Mouse (Mus musculus) lung, postnatal 0 days (tissue): Measurements from ENCODE around the gene Jdp2. TPM values are rescaled to one million over a fixed set of nuclear protein-coding genes. Genes with fewer than 3 reads are reported as not detected.
A peak's percentile ranks its signal among the peaks of the same experiment; 100 is the strongest.

ENCODE experiments used
- ATAC-seq: fragments of 200-750 bp; cut with Nextera tagmentation; 2 replicates; pipeline ENCODE4 v1.8.0; 2017; ENCODE audit warnings: moderate library complexity
- DNase-seq: peaks from one replicate; pipeline ENCODE4 v3.0.0-alpha.2; 2016; ENCODE audit warnings: low spot score
- H3K27ac ChIP-seq: fragments of 300-500 bp; sonication (generic); 2 replicates; pipeline ENCODE4 v1.5.1; 2014; ENCODE audit warnings: antibody characterized with exemption, mild to moderate bottlenecking, low read length, mixed read lengths
- H3K27me3 ChIP-seq: fragments of 300-500 bp; sonication (generic); replicated peaks from 2 replicates; pipeline ENCODE4 v1.6.1; 2014; ENCODE audit warnings: low read length, mixed read lengths; ENCODE audit not compliant: insufficient read depth
- H3K36me3 ChIP-seq: fragments of 300-500 bp; sonication (generic); 2 replicates; pipeline ENCODE4 v1.6.1; 2014; ENCODE audit warnings: low read length, mixed read lengths; ENCODE audit not compliant: insufficient read depth
- H3K4me1 ChIP-seq: fragments of 300-500 bp; sonication (generic); 2 replicates; pipeline ENCODE4 v1.6.1; 2014; ENCODE audit warnings: antibody characterized with exemption, low read depth, low read length, mixed read lengths; ENCODE audit not compliant: insufficient read depth
- H3K4me2 ChIP-seq: fragments of 300-500 bp; sonication (generic); replicated peaks from 2 replicates; pipeline ENCODE4 v1.6.1; 2014; ENCODE audit warnings: low read depth, mild to moderate bottlenecking, low read length, moderate library complexity, mixed read lengths
- H3K4me3 ChIP-seq: fragments of 300-500 bp; sonication (generic); 2 replicates; pipeline ENCODE4 v1.5.1; 2014; ENCODE audit warnings: low read depth, low read length
- H3K9ac ChIP-seq: fragments of 300-500 bp; sonication (generic); replicated peaks from 2 replicates; pipeline ENCODE4 v1.6.1; 2014; ENCODE audit warnings: low read depth, mild to moderate bottlenecking
- H3K9me3 ChIP-seq: fragments of 300-500 bp; sonication (generic); 2 replicates; pipeline ENCODE4 v1.6.1; 2016; ENCODE audit warnings: low read length, mixed read lengths
- CTCF ChIP-seq: IDR thresholded peaks from 2 replicates; pipeline ENCODE4 v1.5.1; 2016; ENCODE audit warnings: antibody characterized with exemption, mild to moderate bottlenecking
- EP300 ChIP-seq: IDR thresholded peaks from 2 replicates; pipeline ENCODE4 v1.6.1; 2016; ENCODE audit warnings: antibody characterized with exemption, mild to moderate bottlenecking, control low read depth
- WGBS: fragments of 180-500 bp; shearing (Covaris S2); extraction: QIAGEN DNeasy Blood & Tissue Kit; methylation state at CpG from one replicate; pipeline ENCODE4 v1.1.7; 2014; 5-methylcytosine and 5-hydroxymethylcytosine counted together
- polyA plus RNA-seq: library from polyadenylated mRNA; unstranded; fragments of >200 nt; fragmentation: Nextera tagmentation; extraction: Ambion mirVana; gene quantifications from 2 replicates; pipeline ENCODE4 v1.2.1, GENCODE M21; 2015

The Jdp2 gene
- polyA plus RNA-seq, 1 experiment from 2014 or later = 1.4 TPM

GRCm38 (mm10) chr12:85603767-85604166 lies 4.9 kb downstream of the Jdp2 start:
- DNase-seq (no peak), ATAC-seq (no peak)
- no peaks in the 10 kb centered on the region for H3K27me3 ChIP-seq
- H3K36me3 ChIP-seq = peaks cover 3% of the 10 kb centered on the region; the same call in 1 of the 2 replicates
- no peak overlapping the region for H3K9ac ChIP-seq
- no peak overlapping the region for H3K4me2 ChIP-seq
- H3K27ac ChIP-seq = no peak overlapping the region
- WGBS = 65% methylated on average over 9 of the region's 9 CpGs
- TF ChIP-seq CTCF = no peak
- no peak for TF ChIP-seq EP300
- H3K4me3 ChIP-seq = no peak overlapping the region
- no peaks in the 10 kb centered on the region for H3K9me3 ChIP-seq
- peaks cover 15% of the 10 kb centered on the region for H3K4me1 ChIP-seq

GRCm38 (mm10) chr12:85604301-85604998 lies 5.6 kb downstream of the Jdp2 start:
- WGBS = 34% methylated on average over 9 of the region's 9 CpGs
- DNase-seq = peak; percentile 60
- ATAC-seq = peak; percentile 36
- H3K36me3 ChIP-seq = peaks cover 5% of the 10 kb centered on the region; the same call in 1 of the 2 replicates
- H3K27me3 ChIP-seq = no peaks in the 10 kb centered on the region
- peaks cover 15% of the 10 kb centered on the region for H3K4me1 ChIP-seq
- H3K4me3 ChIP-seq = no peak overlapping the region
- H3K27ac ChIP-seq = no peak overlapping the region
- H3K9me3 ChIP-seq = no peaks in the 10 kb centered on the region
- H3K4me2 ChIP-seq = no peak overlapping the region
- H3K9ac ChIP-seq = no peak overlapping the region
- no peak for TF ChIP-seq CTCF
- no peak for TF ChIP-seq EP300

GRCm38 (mm10) chr12:85607519-85608449 lies 9.0 kb downstream of the Jdp2 start:
- no peak for TF ChIP-seq EP300
- TF ChIP-seq CTCF = no peak
- H3K9ac ChIP-seq = no peak overlapping the region
- H3K4me3 ChIP-seq = no peak overlapping the region
- no peaks in the 10 kb centered on the region for H3K27me3 ChIP-seq
- peaks cover 7% of the 10 kb centered on the region for H3K4me1 ChIP-seq
- H3K4me2 ChIP-seq = no peak overlapping the region
- H3K9me3 ChIP-seq = no peaks in the 10 kb centered on the region
- WGBS = 75% methylated on average over 14 of the region's 14 CpGs
- H3K36me3 ChIP-seq = peaks cover 16% of the 10 kb centered on the region; the same call in 1 of the 2 replicates
- no peak overlapping the region for H3K27ac ChIP-seq
- ATAC-seq = no peak
- no peak for DNase-seq

GRCm38 (mm10) chr12:85610167-85610566 lies 11.3 kb downstream of the Jdp2 start:
- WGBS = 84% methylated on average over 9 of the region's 9 CpGs
- Histone ChIP-seq H3K9me3 (no peaks in the 10 kb centered on the region), H3K4me2 (no peak overlapping the region), H3K4me3 (no peak overlapping the region), H3K4me1 (peaks cover 6% of the 10 kb centered on the region; the same call in 1 of the 2 replicates), H3K9ac (no peak overlapping the region), H3K27ac (no peak overlapping the region), H3K36me3 (peaks cover 20% of the 10 kb centered on the region; the same call in 1 of the 2 replicates), H3K27me3 (no peaks in the 10 kb centered on the region)
- no peak for TF ChIP-seq EP300
- TF ChIP-seq CTCF = no peak
- DNase-seq = no peak
- no peak for ATAC-seq

- TF ChIP-seq CTCF (no peak), EP300 (no peak)
- DNase-seq = peak; percentile 63
- Histone ChIP-seq H3K4me1 (peaks cover 6% of the 10 kb centered on the region; the same call in 1 of the 2 replicates), H3K27ac (peak overlapping the region; percentile 14; the same call in 1 of the 2 replicates), H3K27me3 (no peaks in the 10 kb centered on the region), H3K9ac (no peak overlapping the region), H3K9me3 (no peaks in the 10 kb centered on the region), H3K36me3 (peaks cover 25% of the 10 kb centered on the region; the same call in 1 of the 2 replicates), H3K4me3 (no peak overlapping the region), H3K4me2 (no peak overlapping the region)
- peak; percentile 69 for ATAC-seq
- 21% methylated on average over 4 of the region's 4 CpGs for WGBS
These were observed 15.3 kb downstream of the Jdp2 start for GRCm38 (mm10) chr12:85614090-85614489.

GRCm38 (mm10) chr12:85615486-85615885 lies 16.7 kb downstream of the Jdp2 start:
- no peak overlapping the region for H3K9ac ChIP-seq
- no peak overlapping the region for H3K4me3 ChIP-seq
- WGBS = 73% methylated on average over 8 of the region's 8 CpGs
- H3K4me2 ChIP-seq = no peak overlapping the region
- H3K36me3 ChIP-seq = peaks cover 16% of the 10 kb centered on the region; the same call in 1 of the 2 replicates
- TF ChIP-seq EP300 (no peak), CTCF (no peak)
- no peak for DNase-seq
- H3K27ac ChIP-seq = no peak overlapping the region
- H3K9me3 ChIP-seq = no peaks in the 10 kb centered on the region
- peaks cover 6% of the 10 kb centered on the region; the same call in 1 of the 2 replicates for H3K4me1 ChIP-seq
- no peak for ATAC-seq
- H3K27me3 ChIP-seq = no peaks in the 10 kb centered on the region
